Mouse (Mus musculus) lung, adult 2 months (tissue): ENCODE measurements around the gene Fbxo31.

Experiments
- CTCF ChIP-seq: fragments of 200-500 bp; IDR thresholded peaks from 2 replicates; pipeline ENCODE4 v1.5.1; 2011; ENCODE audit warnings: mild to moderate bottlenecking, low read length, control low read depth; ENCODE audit not compliant: insufficient read depth
- POLR2A ChIP-seq: fragments of 200-500 bp; IDR thresholded peaks from 2 replicates; pipeline ENCODE4 v1.6.1; 2011; ENCODE audit warnings: low read depth, mild to moderate bottlenecking, control low read depth, low read length, borderline replicate concordance; ENCODE audit errors: extremely low read depth

GRCm38 (mm10) chr8:121525111-121525818 lies 53.3 kb downstream of the Fbxo31 start:
- TF ChIP-seq CTCF (no peak), POLR2A (no peak)
